Mouse (Mus musculus): ENCODE results near the gene Jak1. TPM values are rescaled to one million over a fixed set of nuclear protein-coding genes. Genes with fewer than 3 reads are reported as not detected.
A peak's percentile ranks its signal among the peaks of the same experiment; 100 is the strongest.

Gene Jak1
- polyA plus RNA-seq, 1 experiment: 55.1 TPM

DNA sequence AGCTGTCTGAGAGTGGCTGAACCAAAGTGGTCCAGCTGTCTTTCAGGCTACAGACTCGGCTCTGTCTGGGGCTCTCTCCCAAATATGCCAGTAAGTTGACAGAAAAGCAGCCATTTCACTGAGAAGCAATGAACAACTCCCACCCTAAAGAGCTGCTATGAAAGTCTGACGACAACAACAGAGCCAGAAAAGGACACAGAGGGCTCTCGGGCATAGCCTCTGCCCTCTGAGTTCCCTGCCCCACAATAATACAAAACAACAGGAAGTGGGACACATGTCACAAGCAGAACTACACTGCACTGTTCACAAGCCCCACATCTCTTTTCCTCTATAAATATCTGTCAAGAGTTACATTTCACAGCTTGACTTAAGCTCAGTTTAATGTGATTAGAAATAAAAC lies 79.9 kb downstream of the Jak1 start:
- Histone ChIP-seq H3K4me1 (ENCODE audit: control insufficient read depth, insufficient read depth, low read length) (peaks cover 19% of the 10 kb centered on the region), H3K4me3 (replicated peaks; ENCODE audit: extremely low read depth, low read depth, low read length) (no peak overlapping the region)
- TF ChIP-seq CTCF (IDR thresholded peaks at IDR 0.05; ENCODE audit: insufficient read depth, low read length): no peak
- no peak for TF ChIP-seq POLR2A (IDR thresholded peaks at IDR 0.05; ENCODE audit: borderline replicate concordance, extremely low read depth, low read depth, low read length)
- no peak for DNase-seq
- WGBS: 44% methylated on average over 3 of the region's 3 CpGs

DNA sequence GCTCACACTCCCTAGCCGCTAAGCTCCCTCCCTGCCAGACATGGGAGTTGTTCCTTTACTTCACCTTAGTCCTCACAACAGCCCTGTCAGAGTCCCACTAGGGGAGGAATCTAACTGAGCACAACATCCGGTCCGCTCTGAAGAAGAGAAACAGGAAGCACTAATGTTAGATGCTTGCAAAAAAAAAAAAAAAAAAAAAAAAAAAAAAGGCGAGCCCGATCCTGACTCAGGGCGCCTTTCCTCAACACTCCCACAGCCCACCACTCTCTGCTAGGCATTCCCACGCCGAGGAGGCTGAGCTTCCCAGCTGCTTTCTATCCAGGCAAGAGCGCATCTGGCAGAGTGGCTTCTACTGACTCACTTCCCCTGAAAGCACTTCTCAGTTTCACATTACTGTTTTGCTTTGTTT lies 82.5 kb downstream of the Jak1 start:
- H3K4me3 ChIP-seq (replicated peaks; ENCODE audit: extremely low read depth, low read depth, low read length): no peak overlapping the region
- WGBS: 30% methylated on average over 8 of the region's 9 CpGs
- DNase-seq: no peak
- H3K4me1 ChIP-seq (ENCODE audit: control insufficient read depth, insufficient read depth, low read length): peaks cover 21% of the 10 kb centered on the region
- TF ChIP-seq CTCF (IDR thresholded peaks at IDR 0.05; ENCODE audit: insufficient read depth, low read length) (no peak), POLR2A (IDR thresholded peaks at IDR 0.05; ENCODE audit: borderline replicate concordance, extremely low read depth, low read depth, low read length) (no peak; the same call in 1 of the 2 replicates)

DNA sequence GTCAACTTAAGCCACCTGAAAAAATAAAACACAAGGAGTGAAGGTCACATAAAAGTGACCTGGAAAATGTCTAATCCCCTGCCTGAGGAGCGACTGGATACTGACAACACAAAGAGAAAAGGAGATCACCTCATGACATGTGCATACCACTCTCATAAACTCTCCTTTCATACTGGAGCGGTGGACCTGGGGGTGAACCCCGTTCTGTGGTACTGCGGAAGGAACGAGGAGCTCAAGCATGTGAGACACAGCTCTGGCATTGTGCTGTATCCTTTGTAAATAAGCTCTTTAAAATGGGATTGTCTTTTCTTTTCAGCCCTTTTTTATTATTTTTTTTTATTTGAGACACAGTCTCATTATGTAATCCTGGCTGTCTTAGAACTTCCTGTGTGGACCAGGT lies 84.4 kb downstream of the Jak1 start:
- 76% methylated on average over 5 of the region's 5 CpGs for WGBS
- DNase-seq: no peak

DNA sequence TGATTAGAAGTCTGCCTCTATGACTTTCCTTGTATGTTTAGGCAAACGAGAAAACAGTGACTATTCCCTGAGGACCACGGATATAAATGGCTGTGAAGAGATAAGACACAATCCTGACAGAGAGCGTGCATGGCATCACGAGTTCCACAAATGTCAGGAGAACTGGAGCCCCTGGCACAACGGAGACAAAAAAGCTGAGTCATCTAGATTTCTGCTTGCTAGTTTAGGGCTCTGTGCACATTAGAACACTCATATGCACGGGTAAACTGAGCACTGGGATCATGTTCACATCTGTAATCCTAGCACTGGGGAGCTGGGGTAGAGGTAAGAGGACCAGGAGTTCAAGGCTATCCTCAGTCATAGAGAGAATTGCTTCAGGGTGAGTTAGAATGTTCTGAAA lies 85.2 kb downstream of the Jak1 start:
- H3K4me3 ChIP-seq (replicated peaks; ENCODE audit: extremely low read depth, low read depth, low read length): no peak overlapping the region
- 74% methylated on average over 6 of the region's 6 CpGs for WGBS
- TF ChIP-seq POLR2A (IDR thresholded peaks at IDR 0.05; ENCODE audit: borderline replicate concordance, extremely low read depth, low read depth, low read length) (no peak), CTCF (IDR thresholded peaks at IDR 0.05; ENCODE audit: insufficient read depth, low read length) (no peak)
- peaks cover 12% of the 10 kb centered on the region for H3K4me1 ChIP-seq (ENCODE audit: control insufficient read depth, insufficient read depth, low read length)
- DNase-seq: no peak

More for the DNA sequence above, 84.4 kb downstream of the Jak1 start:
- peaks cover 16% of the 10 kb centered on the region for H3K4me1 ChIP-seq (ENCODE audit: control insufficient read depth, insufficient read depth, low read length)
- no peak for TF ChIP-seq CTCF (IDR thresholded peaks at IDR 0.05; ENCODE audit: insufficient read depth, low read length)
- no peak overlapping the region for H3K4me3 ChIP-seq (replicated peaks; ENCODE audit: extremely low read depth, low read depth, low read length)

DNA sequence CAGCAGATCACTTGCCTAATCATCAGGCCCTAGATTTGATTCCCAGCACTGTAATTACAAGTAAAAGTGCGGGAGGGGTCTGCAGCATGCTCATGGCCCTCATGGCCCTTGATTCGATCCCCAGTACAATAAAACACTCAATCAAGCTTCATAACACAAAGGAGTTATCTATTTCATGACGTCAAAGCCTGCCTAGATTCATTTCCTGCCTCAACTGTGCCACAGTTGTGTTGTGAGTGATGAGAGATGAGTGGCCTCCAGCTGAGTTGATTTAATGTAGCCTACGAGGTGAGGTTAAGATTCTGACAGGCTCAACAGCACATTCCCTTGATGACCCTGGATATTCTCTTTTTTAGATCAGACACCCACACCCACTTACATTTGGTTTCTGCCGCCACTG lies 86.0 kb downstream of the Jak1 start:
- no peak for TF ChIP-seq POLR2A (IDR thresholded peaks at IDR 0.05; ENCODE audit: borderline replicate concordance, extremely low read depth, low read depth, low read length)
- no peak for TF ChIP-seq CTCF (IDR thresholded peaks at IDR 0.05; ENCODE audit: insufficient read depth, low read length)
- H3K4me3 ChIP-seq (replicated peaks; ENCODE audit: extremely low read depth, low read depth, low read length): no peak overlapping the region
- no peak for DNase-seq
- WGBS: 59% methylated on average over 5 of the region's 5 CpGs
- peaks cover 12% of the 10 kb centered on the region for H3K4me1 ChIP-seq (ENCODE audit: control insufficient read depth, insufficient read depth, low read length)

DNA sequence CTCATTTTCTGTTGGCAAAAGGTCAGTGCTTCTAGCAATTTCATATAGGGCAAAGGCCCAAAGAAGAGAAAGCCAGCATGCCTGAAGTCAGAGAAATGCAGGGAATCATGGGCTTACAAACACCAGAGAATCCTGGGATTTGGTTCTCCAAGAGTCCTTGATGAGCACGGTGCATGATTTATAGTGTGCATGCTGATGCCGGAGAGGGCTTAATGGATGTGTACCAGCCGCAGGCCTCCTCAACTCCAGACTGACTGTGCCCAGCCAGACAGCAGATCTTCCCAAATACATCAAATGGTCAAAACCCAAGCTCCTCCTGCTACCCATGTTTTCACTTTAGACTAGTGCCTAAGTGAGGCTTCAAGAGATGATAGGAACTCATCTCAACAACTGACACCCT lies 87.3 kb downstream of the Jak1 start:
- Histone ChIP-seq H3K4me3 (replicated peaks; ENCODE audit: extremely low read depth, low read depth, low read length) (no peak overlapping the region), H3K4me1 (ENCODE audit: control insufficient read depth, insufficient read depth, low read length) (peaks cover 7% of the 10 kb centered on the region)
- WGBS: 69% methylated on average over 3 of the region's 3 CpGs
- TF ChIP-seq CTCF (IDR thresholded peaks at IDR 0.05; ENCODE audit: insufficient read depth, low read length) (no peak), POLR2A (IDR thresholded peaks at IDR 0.05; ENCODE audit: borderline replicate concordance, extremely low read depth, low read depth, low read length) (no peak)
- no peak for DNase-seq

DNA sequence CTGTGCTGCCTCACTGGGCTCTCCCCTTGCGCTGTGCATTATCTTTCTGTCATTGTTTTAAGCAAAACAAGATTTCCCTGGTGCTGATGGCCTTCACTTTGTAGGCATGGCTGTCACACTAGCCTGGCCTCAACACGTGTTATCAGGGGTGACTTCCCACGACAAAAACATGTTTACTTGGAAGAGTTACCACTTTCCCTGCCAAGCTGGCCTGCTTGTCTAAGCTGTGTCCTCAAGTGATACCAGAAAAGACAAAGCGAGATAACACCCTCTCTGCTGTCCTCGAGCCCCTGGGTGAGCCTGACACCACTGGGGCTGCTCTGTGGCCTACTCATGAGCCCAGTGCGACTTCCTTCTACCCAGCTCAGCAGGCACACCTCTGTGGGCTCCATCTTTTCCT lies 89.0 kb downstream of the Jak1 start:
- Histone ChIP-seq H3K4me1 (ENCODE audit: control insufficient read depth, insufficient read depth, low read length) (peaks cover 2% of the 10 kb centered on the region; the same call in 1 of the 2 replicates), H3K4me3 (replicated peaks; ENCODE audit: extremely low read depth, low read depth, low read length) (no peak overlapping the region)
- DNase-seq: no peak
- TF ChIP-seq POLR2A (IDR thresholded peaks at IDR 0.05; ENCODE audit: borderline replicate concordance, extremely low read depth, low read depth, low read length): no peak
- TF ChIP-seq CTCF (IDR thresholded peaks at IDR 0.05; ENCODE audit: insufficient read depth, low read length): no peak
- 40% methylated on average over 6 of the region's 6 CpGs for WGBS

DNA sequence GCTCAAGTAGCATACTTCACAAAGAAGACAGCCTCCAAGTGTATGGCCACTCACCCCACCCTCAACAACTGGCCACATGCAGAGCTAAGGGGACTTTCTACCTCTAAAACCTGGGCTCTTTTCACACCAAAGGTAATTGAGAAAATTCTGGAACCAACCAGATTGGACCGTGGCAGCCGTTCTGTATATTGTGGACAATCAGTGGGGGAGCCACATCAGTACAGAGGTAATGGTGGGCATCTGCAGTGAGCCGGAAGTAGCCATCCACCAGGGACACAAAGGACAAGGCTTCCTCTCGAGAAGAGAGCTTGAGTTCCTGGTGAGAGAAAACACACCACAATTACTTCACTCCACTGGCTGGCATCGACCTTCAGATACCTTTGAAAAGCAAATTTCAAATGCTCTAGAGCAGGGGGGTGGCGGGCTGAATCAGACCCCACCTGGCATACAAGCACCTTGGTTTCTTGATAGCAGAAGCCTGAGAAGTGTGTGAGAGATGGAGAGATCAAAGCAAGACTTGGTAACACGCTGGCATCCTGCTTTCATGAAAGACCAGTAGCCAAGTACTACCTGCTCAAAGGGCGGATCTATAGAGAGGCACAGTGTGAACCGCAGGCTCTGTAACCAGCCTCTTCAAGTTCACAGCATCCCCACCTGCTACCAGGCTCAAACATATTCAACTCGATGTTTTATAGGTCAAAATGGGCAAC lies 90.0 kb downstream of the Jak1 start:
- no peak for TF ChIP-seq CTCF (IDR thresholded peaks at IDR 0.05; ENCODE audit: insufficient read depth, low read length)
- H3K4me3 ChIP-seq (replicated peaks; ENCODE audit: extremely low read depth, low read depth, low read length): no peak overlapping the region
- H3K4me1 ChIP-seq (ENCODE audit: control insufficient read depth, insufficient read depth, low read length): peaks cover 2% of the 10 kb centered on the region; the same call in 1 of the 2 replicates
- WGBS: 83% methylated on average over 10 of the region's 10 CpGs
- DNase-seq: no peak

DNA sequence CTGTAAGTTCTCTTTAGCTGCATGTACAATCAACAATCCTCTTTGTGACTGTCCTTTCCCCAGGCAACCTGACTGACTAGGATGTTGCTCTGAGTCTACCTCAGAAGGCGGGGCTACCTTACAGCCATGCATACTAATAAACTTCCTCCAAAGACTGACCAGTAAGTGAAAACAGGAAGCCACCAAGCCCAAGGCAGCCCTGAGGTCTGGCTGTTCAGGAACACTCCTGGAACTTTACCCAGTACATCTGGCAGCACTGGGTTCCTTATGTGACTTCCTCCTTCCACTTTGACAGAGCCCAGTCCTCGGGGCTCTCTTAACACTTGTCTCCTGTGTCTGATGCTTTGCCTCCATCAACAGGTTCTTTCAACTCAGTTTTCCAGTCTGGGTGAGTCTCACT lies 92.3 kb downstream of the Jak1 start:
- H3K4me1 ChIP-seq (ENCODE audit: control insufficient read depth, insufficient read depth, low read length): peaks cover 3% of the 10 kb centered on the region; the same call in 1 of the 2 replicates
- TF ChIP-seq POLR2A (IDR thresholded peaks at IDR 0.05; ENCODE audit: borderline replicate concordance, extremely low read depth, low read depth, low read length) (no peak), CTCF (IDR thresholded peaks at IDR 0.05; ENCODE audit: insufficient read depth, low read length) (no peak)
- no peak for DNase-seq
- 56% methylated on average over 2 of the region's 2 CpGs for WGBS
- H3K4me3 ChIP-seq (replicated peaks; ENCODE audit: extremely low read depth, low read depth, low read length): no peak overlapping the region

DNA sequence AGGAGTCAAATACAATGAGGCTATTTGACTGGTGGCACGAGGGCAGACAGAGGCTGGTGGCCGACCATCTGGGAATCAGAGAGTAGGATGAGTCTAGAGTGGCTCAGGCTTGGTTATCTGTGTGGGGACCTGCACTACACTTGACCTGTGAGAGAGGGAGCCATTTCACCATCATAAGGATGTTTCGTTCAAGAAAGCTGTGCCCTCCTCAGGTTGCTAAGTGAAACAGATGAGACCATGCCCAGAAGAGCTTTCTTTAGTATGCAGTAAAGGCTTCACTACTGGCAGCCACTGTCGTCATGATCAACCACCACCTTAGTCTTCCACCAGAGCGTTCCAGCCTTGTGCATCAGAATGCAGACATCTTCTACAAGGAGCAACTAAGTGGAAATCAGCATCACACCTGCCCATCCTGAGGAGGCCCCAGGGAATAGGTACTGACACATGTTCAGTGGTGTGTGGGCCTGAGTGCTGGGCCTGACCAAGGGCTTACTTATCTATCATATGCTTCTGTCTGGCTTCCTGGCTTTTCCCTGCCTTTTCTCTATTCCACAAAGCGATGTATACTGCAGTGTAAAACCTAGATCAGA lies 96.8 kb downstream of the Jak1 start:
- H3K4me1 ChIP-seq (ENCODE audit: control insufficient read depth, insufficient read depth, low read length): peaks cover 3% of the 10 kb centered on the region; the same call in 1 of the 2 replicates
- TF ChIP-seq CTCF (IDR thresholded peaks at IDR 0.05; ENCODE audit: insufficient read depth, low read length) (peak; percentile 45), POLR2A (IDR thresholded peaks at IDR 0.05; ENCODE audit: borderline replicate concordance, extremely low read depth, low read depth, low read length) (no peak)
- DNase-seq: peak; percentile 26
- WGBS: 47% methylated on average over 6 of the region's 6 CpGs
- H3K4me3 ChIP-seq (replicated peaks; ENCODE audit: extremely low read depth, low read depth, low read length): no peak overlapping the region

Measured in lung, adult 2 months (tissue).